Mouse (Mus musculus) megakaryocyte progenitor cell, adult 5-6 weeks (primary cell): ENCODE data around the gene Fam173b. TPM values are rescaled to one million over a fixed set of nuclear protein-coding genes. Genes with fewer than 3 reads are reported as not detected.
"Not testable (repeated sequence)": the region's sequence is repeated elsewhere in the genome, so short reads cannot be mapped to it uniquely, and the experiment has no call there.

ENCODE experiments used
- ATAC-seq: replicated peaks from 2 replicates; pipeline ENCODE4 v1.8.0; 2016; ENCODE audit warnings: mild to moderate bottlenecking, moderate TSS enrichment, inconsistent platforms; ENCODE audit not compliant: poor library complexity
- total RNA-seq, 2 experiments: library from RNA; stranded (forward) in 1 of 2; stranded (reverse) in 1 of 2; fragments of 157-497, 149-512 nt in 1 of 2; fragments of 200-1000 nt in 1 of 2; gene quantifications; 2 replicates each; pipeline versions ENCODE4 v1.2.3 to v1.2.4; 2015 to 2017

Gene Fam173b
- 8.4 and 10.7 TPM in 2 replicates for total RNA-seq (2015)
- total RNA-seq (2017): 7.7 and 11.7 TPM in 2 replicates

DNA sequence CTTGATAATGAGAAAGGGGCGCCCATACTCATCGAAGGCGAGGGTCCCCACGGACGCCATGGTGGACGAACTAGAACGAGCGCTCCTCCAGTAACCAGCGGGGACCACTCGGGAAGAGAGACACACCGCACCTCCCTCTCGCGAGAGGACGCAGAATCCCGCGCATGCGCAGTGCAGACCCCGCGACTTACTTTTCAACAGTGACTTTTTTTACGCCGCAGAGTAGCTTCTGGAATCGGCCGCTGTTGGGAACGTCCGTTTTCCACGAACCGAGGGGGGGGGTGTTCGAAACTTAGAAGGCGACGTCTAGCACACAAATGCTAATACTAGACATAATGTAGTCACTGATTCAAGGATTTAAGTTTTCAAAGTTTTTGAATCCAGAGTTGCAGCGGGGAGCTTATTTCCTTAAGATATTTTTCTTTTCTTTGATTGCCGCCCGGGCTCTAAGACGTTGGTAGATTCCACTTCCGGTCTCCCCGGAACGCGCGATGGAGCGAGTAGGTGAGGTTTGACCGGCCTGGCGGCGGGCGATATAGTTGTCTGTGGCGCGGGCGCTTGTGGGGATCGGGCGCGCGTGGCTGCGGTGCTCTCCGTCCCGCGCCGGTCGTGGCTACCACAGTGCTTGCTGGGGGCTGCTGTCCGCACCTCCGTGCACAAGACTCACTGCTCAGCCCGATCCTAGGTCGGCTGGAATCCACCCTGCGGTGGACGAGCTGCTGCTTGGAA lies at the start of gene Fam173b, which contains the start of gene Cct5:
Fam173b (plus strand) TSS at position 207 of the 729 bp plus-strand sequence.
Cct5 (minus strand) TSS at position 159 of the 729 bp plus-strand sequence.
- peak; percentile 81 for ATAC-seq

DNA sequence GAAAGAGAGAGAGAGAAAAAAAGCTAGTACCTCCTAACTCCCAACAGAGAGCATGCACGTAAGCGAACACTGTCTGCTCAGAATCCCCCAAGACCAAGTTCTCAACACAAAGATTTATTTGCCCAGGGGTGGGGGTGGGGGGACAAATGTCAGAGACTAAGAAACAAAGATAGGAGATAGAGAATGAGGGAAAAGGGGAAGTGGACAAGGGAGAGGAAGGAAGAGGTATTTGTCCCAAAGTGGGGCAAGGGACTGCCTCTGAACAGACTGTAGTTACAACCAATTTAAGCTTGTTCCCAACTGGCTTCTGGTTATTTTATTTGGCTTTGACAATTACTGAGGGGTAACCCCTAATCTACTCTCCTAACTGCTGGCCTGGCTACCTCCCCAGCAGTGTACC lies 46.8 kb upstream of the Fam173b start:
- ATAC-seq: peak; percentile 90

DNA sequence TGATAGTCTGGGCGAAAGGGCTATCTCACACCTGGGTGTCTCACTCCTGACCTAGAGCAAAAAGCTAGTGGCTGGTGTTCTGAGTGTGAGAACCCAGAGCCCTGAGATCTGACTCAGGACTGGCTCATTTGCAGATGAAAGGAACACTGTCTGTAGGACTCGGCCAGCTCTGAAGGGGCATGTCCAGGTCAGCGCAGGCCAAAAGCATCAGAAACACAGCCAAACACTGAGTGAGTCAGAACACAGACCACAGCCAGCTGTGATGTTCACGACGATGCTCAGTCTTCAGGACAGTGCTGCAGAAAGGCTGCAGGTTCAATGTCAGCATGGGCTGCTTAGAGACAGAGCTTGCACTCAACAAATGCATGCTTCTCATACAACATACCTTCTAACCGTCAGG lies 40.3 kb upstream of the Fam173b start:
- no peak for ATAC-seq

DNA sequence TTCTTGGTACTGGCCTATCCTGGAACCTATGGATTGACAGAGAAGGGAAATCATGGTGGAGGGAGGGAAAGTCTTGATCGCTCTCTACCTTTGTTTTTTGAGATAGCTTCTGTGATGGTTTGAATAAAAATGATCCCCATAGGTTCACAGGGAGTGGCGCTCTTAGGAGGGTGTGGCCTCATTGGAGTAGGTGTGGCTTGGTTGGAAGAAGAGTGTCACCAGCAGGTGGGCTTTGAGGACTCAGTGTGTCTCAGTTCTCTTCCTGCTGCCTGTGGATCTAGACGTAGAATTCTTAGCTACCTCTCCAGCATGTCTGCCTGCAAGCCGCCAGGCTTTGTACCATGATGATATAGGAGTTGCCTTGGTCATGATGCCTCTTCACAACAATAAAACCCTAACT lies 39.7 kb upstream of the Fam173b start:
- ATAC-seq: no peak

DNA sequence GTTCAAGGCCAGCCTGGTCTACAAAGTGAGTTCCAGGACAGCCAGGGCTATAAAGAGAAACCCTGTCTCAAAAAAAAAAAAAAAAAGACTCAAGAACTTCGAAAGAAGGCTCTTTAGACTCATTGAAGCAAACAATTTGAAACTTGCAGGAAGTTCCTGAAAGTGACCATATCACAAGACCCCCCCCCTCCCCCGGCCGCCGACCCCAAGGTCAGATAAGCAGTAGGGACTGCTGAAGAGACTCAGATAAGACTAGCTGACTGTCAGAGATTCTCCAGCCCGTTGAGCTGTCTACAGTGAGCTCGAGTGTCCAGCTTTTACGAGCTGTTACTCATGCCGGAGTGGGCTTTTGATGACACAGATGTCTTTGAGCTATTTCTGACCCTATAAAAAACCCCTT lies 38.8 kb upstream of the Fam173b start:
- ATAC-seq: no peak

- ATAC-seq: peak; percentile 32
Measured at GRCm38 (mm10) chr15:31563577-31564546, 37.8 kb upstream of the Fam173b start.

DNA sequence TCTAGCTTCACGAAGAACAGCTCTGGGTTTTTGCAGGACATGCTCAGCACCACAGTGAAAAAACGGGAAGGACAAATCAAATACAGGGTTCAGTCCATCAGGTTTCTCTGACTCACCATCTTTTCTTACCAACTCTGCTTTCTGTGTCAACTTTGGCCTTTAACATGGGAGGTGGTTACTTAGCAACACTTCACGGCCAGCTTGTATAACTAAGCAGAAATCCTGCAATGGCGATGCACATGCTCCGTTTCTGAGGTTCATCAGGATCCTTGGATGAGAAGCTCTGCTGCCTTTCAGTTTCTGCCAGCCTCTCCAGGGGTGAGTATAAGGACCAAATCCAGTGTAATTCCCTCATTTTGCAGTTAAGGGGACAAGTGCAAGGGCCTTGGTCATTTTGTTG lies 36.5 kb upstream of the Fam173b start, which contains the start of gene Cmbl:
Cmbl (plus strand) TSS at position 206 of the 400 bp plus-strand sequence.
- ATAC-seq: no peak

DNA sequence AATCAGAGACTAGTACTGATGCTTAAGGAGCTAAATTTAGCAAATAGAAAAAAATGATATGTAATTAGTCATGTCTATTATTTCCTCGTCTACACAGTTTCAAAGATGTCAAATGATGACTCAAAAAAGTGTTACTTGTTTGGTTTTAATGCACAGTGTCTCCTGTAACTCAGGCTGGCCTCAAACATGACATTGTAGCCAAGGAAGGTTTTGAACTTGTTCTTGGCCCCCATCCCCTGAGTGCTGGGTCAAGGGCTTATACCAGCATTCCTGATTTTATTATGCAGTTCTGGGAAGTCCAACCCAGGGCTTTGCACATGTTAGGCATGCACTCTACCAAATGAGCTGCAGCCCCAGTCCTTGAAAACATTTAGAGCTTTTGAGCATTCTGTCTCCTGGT lies 35.9 kb upstream of the Fam173b start:
- ATAC-seq: no peak

DNA sequence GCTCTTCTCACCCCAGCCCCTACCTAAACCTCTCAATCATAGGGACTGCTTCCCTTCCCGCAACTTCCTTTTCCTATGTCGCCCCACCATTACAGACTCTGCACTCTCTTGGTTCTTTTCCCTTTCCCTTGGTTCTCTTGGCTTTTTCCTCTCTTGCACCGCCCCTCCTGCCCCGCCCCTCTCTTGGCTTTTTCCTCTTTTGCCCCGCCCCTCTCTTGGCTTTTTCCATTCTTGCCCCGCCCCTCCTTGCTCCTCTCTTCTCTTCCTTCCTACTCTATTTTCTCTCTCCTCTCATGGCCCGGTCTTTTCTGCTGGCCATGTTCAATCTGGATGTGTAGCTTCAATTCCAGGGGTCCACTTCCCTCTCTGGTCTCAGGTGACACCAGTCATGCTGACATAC lies 34.2 kb upstream of the Fam173b start:
- ATAC-seq: no peak

DNA sequence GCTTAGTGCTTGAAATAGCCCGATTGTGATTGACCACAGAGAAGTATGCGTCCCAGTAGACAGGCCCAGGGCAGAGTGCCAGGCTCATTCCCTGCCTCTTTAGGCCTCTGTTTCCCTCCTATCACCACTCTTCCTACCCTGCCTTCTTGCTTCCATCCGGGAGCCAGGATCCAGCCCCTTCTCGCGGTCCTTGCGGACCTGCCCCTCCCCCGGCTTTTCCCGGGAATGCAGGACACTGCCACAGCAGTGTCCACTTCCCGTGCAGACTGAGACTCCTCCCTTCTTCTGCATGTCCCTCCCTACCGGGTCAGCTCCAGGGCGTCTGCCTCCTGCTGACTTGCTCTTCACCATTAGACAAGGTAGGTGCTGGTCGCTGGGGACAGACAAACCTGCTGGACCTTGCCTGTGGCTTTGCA lies 33.1 kb upstream of the Fam173b start:
- ATAC-seq: no peak

DNA sequence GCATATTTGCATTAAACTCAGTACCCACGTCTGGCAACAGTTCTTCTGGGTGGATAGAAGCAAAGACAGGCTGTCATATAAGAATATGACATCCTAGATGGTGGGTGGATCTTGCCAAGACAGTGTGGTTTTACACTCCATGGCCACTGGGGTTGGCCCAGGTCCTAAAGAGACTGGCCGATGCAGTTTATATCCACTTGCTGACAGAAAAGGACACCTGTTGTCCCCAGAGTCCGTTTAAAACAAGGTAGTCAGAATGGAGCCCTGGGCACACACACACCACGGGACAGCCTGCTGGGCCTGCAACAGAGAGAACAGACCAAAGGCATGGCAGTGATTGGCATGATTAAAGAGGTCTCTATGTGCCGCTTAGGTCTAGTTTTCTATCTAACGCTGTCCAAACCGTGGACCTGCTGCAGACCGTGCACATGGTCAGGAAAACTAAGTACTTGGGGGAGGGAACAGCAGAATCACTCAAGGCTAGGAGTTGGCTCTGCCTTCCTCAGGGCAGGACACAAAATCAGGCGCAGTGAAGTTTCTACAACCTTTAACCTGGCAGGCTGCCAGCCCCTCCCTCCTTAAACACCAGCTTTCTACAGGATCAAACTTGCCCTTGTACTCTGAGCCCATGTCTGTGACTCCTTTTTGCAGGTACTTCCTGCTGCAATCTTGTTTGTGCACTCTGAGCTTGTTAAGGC lies 32.2 kb upstream of the Fam173b start:
- no peak for ATAC-seq

DNA sequence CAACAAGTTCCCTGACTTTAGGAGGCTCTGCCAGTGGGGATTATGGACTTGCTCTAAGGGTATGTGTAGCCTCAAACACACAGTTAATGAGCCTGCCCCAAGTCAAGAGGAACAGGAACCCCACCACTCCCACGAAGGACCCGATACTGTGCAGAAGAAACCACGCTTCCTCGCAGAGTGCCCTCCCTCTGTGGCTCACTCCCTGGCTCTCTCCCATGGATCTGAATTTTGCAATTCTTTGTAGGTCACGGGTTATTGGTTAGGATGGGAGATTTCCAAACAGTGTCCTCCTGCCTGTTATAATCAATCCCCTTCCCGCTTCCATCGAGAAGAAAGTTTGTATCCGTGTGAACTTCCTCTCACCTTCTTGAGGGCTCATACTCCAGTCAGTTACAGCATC lies 30.7 kb upstream of the Fam173b start:
- peak; percentile 23; the same call in 1 of the 2 replicates for ATAC-seq

- ATAC-seq: peak; percentile 59
Measured at GRCm38 (mm10) chr15:31571906-31572722, 29.5 kb upstream of the Fam173b start.

- ATAC-seq: peak; percentile 61
Measured at GRCm38 (mm10) chr15:31573287-31573686, 28.4 kb upstream of the Fam173b start.

DNA sequence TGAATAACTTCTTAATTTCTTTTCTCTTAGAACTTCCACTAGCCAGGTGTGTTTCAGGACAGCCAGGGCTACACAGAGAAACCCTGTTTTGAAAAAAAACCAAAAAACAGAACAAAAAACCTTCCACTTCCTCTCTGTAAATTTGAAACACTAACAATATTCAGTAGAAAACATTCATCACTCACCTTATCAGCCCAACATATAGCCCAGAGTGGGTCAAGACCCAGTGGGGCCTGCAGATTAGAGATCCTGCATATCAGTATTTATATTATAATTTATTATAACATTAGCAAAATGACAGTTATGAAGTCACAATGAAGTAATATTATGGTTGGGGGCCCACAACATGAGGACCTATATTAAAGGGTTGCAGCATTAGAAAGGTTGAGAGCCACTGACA lies 28.0 kb upstream of the Fam173b start:
- ATAC-seq: 0 out of 2 replicates have a peak, but pooled peaks have one; percentile 23

- no peak for ATAC-seq
Measured at GRCm38 (mm10) chr15:31576076-31576475, 25.6 kb upstream of the Fam173b start.

DNA sequence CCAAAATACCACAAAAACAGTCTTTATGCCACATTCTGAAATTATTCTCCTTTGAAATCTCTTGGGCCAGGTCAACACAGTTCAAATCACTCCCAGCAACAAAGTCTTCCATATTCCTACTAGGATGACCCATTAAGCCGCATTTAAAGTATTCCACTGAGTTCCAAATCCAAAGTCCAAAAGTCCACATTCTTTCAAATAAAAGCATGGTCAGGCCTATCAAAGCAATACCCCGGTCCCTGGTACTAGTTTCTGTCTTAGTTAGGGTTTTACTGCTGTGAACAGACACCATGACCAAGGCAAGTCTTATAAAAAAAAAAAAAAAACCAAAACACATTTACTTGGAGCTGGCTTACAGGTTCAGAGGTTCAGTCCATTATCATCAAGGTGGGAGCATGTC lies 20.6 kb upstream of the Fam173b start:
- ATAC-seq: not testable (repeated sequence)

DNA sequence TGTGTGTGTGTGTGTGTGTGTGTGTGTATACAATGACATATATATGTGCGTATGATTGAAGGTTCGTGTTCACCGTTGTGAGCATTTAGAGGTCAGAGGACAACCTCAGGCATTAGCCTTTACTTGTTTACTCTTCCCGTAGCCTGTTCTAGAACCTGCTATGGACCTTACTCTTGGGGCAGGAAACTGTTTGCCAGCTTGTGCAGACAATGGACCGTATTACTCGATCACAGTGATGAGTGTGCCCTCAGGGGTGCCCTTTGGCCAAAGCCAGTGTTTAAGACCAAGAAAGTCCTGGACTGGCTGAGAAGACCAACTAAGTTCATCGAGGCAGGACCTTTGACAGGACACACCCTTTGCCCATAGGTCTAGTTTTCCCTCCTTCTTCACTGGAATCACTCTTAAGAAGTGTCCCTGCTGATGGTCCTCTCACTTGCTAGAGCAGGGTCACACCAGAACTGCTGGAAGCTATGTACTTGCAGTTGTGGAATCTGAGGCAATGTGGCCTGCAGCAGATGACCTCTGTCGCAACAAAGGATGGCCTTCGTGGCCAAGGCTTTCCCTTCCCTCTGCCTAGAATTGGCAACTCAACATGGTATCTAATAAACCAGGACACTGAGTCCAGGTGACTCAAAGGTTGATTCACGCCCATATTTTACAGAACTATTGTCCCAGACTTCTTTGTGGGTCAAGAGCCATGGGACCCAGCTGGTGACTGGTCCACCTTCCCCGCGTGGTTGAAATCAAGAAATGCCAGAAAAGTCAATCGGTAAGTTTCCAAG lies 18.2 kb upstream of the Fam173b start:
- ATAC-seq: no peak

DNA sequence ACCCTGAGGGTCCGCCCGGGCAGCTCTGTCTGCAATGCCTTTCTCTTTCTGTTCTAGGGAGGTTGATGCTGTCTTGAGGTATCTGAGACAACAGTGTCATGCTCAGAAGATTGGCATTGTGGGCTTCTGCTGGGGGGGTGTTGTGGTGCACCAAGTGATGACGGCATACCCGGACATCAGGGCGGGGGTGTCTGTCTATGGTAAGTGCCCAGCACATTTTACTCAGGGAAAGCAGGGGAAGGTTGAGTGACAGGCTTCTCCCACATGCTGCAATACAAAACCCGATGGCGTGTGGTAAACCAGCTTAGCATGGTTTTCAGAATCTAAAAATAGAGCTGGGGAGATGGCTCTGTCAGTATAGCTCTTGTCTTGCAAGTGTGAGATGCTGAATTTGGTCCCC lies 16.4 kb upstream of the Fam173b start:
- 0 out of 2 replicates have a peak, but pooled peaks have one; percentile 6 for ATAC-seq
